Mouse (Mus musculus) ES-Bruce4 (cell line): ENCODE results near the gene Noxa1. TPM values are rescaled to one million over a fixed set of nuclear protein-coding genes. Genes with fewer than 3 reads are reported as not detected.

Experiments used
- H3K27ac ChIP-seq: 2 replicates; pipeline ENCODE4 v1.5.1; 2012; ENCODE audit warnings: low read length, inconsistent platforms; ENCODE audit not compliant: insufficient read depth
- H3K27me3 ChIP-seq: 2 replicates; pipeline ENCODE4 v1.6.1; 2012; ENCODE audit warnings: mild to moderate bottlenecking, low read length, inconsistent platforms; ENCODE audit not compliant: control insufficient read depth, poor library complexity, insufficient read depth, severe bottlenecking
- H3K36me3 ChIP-seq: 2 replicates; pipeline ENCODE4 v1.6.1; 2012; ENCODE audit warnings: inconsistent platforms, mild to moderate bottlenecking, low read length, moderate library complexity; ENCODE audit not compliant: control insufficient read depth, poor library complexity, insufficient read depth, severe bottlenecking
- H3K4me1 ChIP-seq: one replicate; pipeline ENCODE4 v1.8.1; 2011; ENCODE audit warnings: low read length; ENCODE audit not compliant: control insufficient read depth, insufficient read depth
- H3K4me3 ChIP-seq: 2 replicates; pipeline ENCODE4 v1.5.1; 2011; ENCODE audit warnings: low read depth, mild to moderate bottlenecking, low read length
- H3K9ac ChIP-seq: 2 replicates; pipeline ENCODE4 v1.6.1; 2012; ENCODE audit warnings: low read depth, mild to moderate bottlenecking, inconsistent platforms; ENCODE audit not compliant: poor library complexity, severe bottlenecking
- H3K9me3 ChIP-seq: replicated peaks from 2 replicates; pipeline ENCODE4 v1.6.1; 2012; ENCODE audit warnings: mild to moderate bottlenecking, low read length, inconsistent platforms; ENCODE audit not compliant: control insufficient read depth, poor library complexity, insufficient read depth, severe bottlenecking
- CTCF ChIP-seq: IDR thresholded peaks from one replicate; pipeline ENCODE4 v1.8.1; 2011; ENCODE audit warnings: low read depth, low read length
- EP300 ChIP-seq: IDR thresholded peaks from 2 replicates; pipeline ENCODE4 v1.6.1; 2011; ENCODE audit warnings: low read depth, low read length; ENCODE audit not compliant: insufficient read depth
- POLR2A ChIP-seq: IDR thresholded peaks from one replicate; pipeline ENCODE4 v1.8.1; 2011; ENCODE audit warnings: low read length; ENCODE audit not compliant: insufficient read depth
- polyA plus RNA-seq: library from polyadenylated mRNA; stranded (reverse); fragments of >200 nt; gene quantifications from 2 replicates; pipeline ENCODE4 v1.2.4, GENCODE M21; 2011; ENCODE audit warnings: low read depth; ENCODE audit not compliant: missing spikeins, insufficient read depth, insufficient read length

Noxa1 gene
- polyA plus RNA-seq, 1 experiment = not detected

DNA sequence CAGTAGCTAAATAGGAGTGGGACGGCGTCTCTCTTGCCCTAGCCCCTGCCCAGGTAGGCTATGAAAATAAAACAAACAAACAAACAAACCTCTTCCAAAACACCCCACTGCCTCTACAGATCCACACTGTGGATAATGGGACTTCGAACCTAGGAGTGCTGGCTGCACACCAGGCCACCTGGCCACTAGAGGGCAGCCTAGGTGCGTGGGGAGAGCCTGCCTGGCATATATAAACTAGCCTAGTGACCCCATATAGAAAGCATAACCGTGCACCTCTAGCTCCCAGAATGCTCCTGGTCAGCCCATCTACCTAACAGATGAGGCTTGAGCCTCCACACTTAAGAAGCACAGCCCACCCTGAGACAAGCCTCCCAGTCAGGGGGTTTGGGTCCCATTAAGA lies 32.3 kb upstream of the Noxa1 start:
- no peaks in the 10 kb centered on the region for H3K4me1 ChIP-seq
- no peak overlapping the region for H3K27ac ChIP-seq
- H3K36me3 ChIP-seq = no peaks in the 10 kb centered on the region
- no peaks in the 10 kb centered on the region for H3K9me3 ChIP-seq
- no peak overlapping the region for H3K9ac ChIP-seq
- no peaks in the 10 kb centered on the region for H3K27me3 ChIP-seq
- no peak overlapping the region for H3K4me3 ChIP-seq
- TF ChIP-seq POLR2A = no peak
- TF ChIP-seq EP300 = no peak
- TF ChIP-seq CTCF = peak; percentile 94

DNA sequence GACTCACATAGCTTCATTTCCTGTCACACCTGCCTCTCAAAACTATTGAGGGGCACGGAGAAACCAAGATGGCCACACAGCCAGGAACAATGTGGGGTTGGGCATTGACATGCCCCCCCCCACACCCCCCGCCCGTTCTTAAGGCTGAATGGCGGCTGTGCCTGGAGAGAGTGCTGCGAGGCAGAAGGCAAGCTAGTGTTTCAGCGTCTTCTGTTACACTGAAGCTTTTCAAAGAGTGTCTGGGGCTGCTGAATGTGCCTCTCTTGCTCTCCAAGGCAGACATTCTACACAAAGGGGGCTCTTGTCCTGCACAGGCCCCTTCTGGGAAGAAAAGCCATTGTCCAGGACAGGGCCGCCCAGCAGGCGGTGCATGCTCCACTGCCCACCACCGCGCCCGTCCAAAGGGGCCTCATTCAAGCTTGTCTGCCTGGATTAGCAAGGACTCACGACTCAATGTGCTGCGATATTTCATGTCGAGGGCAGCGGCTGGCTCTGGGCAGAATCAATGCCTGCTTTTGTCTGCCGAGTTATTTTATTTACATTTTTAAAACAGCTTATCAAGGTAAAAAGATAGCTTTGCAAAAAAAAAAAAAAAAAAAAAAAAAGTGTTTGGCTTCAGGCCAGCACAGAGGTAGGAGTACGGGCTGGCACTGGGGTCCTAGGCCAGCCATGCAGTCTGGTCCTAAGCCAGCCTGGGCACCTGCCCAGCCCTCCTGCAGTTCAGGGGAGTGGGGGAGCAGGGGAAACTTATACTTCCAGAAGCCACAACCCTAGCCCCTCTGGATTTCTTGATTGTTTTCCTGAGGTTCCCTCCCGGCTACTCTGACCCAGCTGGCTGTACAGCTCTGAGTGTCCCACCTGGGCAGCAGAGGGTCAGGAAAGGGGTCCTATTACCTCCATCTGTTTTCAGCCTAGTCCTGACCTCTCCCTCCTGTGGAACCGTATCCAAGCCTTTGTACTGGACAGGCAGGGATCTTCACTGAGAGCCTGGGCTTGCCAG lies 31.4 kb upstream of the Noxa1 start:
- no peak overlapping the region for H3K4me3 ChIP-seq
- H3K36me3 ChIP-seq = no peaks in the 10 kb centered on the region
- no peaks in the 10 kb centered on the region for H3K9me3 ChIP-seq
- H3K9ac ChIP-seq = no peak overlapping the region
- TF ChIP-seq CTCF (no peak), POLR2A (no peak), EP300 (no peak)
- H3K4me1 ChIP-seq = no peaks in the 10 kb centered on the region
- no peaks in the 10 kb centered on the region for H3K27me3 ChIP-seq
- no peak overlapping the region for H3K27ac ChIP-seq

DNA sequence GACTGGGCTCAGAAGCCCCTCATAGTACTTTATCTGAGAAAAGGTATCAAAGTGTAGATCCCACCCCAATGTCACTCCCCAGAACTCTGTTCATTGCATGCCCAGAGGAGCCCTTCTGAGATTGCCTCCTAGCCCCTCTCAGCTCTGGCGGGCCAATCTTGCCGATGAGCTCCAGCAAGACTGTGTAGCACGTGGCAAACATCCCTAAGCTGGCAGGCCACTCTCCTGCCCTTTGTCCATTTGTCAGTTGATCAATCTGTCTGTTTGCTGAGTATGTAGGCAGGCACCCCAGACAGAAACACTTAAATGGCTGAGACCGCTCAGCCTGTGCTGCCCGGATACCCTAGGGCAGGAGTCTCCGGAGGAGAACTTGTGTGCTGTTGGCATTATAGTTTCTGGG lies 30.2 kb upstream of the Noxa1 start:
- Histone ChIP-seq H3K36me3 (no peaks in the 10 kb centered on the region), H3K27ac (no peak overlapping the region), H3K9ac (no peak overlapping the region), H3K9me3 (no peaks in the 10 kb centered on the region), H3K27me3 (no peaks in the 10 kb centered on the region), H3K4me3 (no peak overlapping the region), H3K4me1 (no peaks in the 10 kb centered on the region)
- TF ChIP-seq POLR2A (no peak), EP300 (no peak), CTCF (no peak)

DNA sequence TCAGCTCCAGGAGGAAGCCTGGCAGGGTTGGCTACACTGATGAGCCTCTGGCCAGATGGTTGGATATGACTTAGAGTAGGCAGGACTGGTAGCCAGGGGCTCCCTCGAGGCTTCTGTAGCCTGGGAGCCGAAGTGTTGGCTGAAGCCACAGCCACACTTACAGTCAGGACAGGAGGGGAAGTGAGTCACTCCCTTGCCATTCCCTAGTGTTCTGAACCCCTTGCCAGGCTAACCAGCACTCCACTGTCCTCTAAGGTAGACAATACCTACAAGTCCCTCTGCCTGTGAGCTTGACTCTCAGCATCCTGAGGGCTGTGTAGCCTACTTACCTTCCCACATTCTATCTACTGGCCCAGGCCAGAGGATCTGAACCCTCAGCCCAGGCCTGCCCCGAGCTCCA lies 29.5 kb upstream of the Noxa1 start:
- H3K27me3 ChIP-seq = no peaks in the 10 kb centered on the region
- H3K4me3 ChIP-seq = no peak overlapping the region
- H3K4me1 ChIP-seq = no peaks in the 10 kb centered on the region
- H3K27ac ChIP-seq = no peak overlapping the region
- TF ChIP-seq POLR2A (no peak), EP300 (no peak)
- no peaks in the 10 kb centered on the region for H3K9me3 ChIP-seq
- H3K9ac ChIP-seq = no peak overlapping the region
- no peaks in the 10 kb centered on the region for H3K36me3 ChIP-seq

DNA sequence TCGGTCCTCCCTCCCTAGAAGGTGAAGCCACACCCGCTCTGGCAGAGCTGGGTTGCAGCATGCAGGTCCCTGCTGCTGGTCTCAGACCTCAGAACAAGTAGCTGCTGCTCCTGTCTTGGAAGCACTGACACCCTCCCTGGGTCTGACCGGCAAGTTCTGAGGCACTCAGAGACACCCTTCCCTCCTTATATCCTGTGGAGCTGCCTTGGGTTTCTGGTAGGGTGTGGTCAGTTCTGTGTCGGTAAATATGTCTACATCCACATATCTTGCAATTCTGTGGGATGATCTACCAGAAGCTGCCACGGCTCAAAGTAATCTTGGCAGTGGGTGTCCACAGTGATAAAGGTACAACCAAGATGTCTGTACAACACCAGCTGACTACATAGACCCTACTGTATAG lies 28.6 kb upstream of the Noxa1 start:
- Histone ChIP-seq H3K27ac (no peak overlapping the region), H3K9me3 (no peaks in the 10 kb centered on the region), H3K27me3 (no peaks in the 10 kb centered on the region), H3K4me3 (no peak overlapping the region), H3K9ac (no peak overlapping the region), H3K36me3 (no peaks in the 10 kb centered on the region), H3K4me1 (no peaks in the 10 kb centered on the region)
- TF ChIP-seq CTCF (no peak), EP300 (no peak), POLR2A (no peak)

DNA sequence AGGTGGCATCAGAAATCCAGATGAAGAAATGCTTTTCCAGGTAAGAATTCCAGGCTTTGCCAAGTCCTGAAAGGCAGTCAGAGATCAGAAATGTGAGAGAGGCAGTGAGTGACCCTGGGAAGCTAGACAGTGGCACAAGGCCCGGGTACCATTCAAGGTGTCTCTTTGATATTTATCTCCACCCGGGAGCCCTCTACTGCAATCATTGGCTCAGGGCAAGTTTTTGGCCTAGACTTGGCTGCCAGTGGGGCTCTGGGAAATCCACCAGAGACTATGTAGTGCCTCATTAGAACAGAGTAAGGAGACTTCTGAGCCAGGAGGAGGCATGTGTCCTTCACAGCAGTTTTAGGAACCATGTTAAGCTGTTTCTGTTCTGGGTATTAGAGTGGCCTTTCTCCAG lies 27.7 kb upstream of the Noxa1 start:
- TF ChIP-seq EP300 = no peak
- TF ChIP-seq POLR2A = no peak
- no peak overlapping the region for H3K27ac ChIP-seq
- H3K36me3 ChIP-seq = no peaks in the 10 kb centered on the region
- no peak overlapping the region for H3K4me3 ChIP-seq
- no peaks in the 10 kb centered on the region for H3K4me1 ChIP-seq
- no peaks in the 10 kb centered on the region for H3K9me3 ChIP-seq
- no peaks in the 10 kb centered on the region for H3K27me3 ChIP-seq
- H3K9ac ChIP-seq = no peak overlapping the region
